Mouse (Mus musculus) heart, adult 11 months (tissue): ENCODE measurements around the gene Vav3.
"Not testable (repeated sequence)": the region's sequence is repeated elsewhere in the genome, so short reads cannot be mapped to it uniquely, and the experiment has no call there.

ENCODE experiments used
- DNase-seq: peaks from one replicate; pipeline ENCODE4 v3.0.0; 2022

Vav3 gene

GRCm38 (mm10) chr3:109448249-109448648 lies 107.8 kb downstream of the Vav3 start:
- not testable (repeated sequence) for DNase-seq

- peak; percentile 93 for DNase-seq
Measured at GRCm38 (mm10) chr3:109451966-109452365, 111.5 kb downstream of the Vav3 start.

- DNase-seq, result no peak
Measured at GRCm38 (mm10) chr3:109454633-109455032, 114.2 kb downstream of the Vav3 start.

GRCm38 (mm10) chr3:109456340-109456739 lies 115.9 kb downstream of the Vav3 start:
- no peak for DNase-seq

DNA sequence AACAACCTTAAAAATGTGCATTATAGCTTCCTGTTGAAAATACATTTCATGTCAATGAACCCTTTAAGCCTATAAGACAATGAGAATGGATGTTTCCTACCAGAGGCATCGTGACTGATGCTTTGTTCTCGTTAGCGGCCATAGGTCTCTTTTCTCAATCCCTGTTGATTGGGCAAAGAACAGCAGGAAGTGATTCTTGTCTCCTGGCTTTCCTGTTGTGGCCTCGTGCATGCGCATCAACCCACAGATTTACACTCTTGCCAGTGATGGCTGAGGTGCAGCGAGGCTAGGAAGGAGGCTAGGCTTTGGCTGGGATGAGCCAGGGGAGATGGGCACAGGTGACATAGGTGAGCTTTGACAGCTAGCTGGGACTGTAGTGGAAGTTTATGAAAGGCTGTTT lies 123.2 kb downstream of the Vav3 start:
- no peak for DNase-seq

DNA sequence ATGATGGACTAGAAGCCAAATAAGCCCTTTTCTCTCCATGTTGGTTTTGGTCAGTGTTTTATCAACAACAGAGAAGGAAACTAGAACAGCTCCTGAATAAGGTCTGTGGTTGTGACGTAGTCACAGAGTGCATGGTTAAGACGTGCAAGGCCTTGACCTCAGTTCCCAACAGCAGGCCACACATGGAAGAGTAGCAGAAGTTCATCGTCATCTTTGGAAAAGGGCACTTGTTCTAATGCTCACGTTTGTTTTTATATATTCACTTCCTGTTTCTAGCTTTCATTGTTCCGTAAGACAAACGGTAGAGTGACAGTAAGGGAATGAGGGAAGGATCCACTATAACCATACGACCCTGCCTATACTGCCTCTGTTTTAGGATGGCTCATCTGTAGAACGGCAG lies 124.1 kb downstream of the Vav3 start:
- no peak for DNase-seq

DNA sequence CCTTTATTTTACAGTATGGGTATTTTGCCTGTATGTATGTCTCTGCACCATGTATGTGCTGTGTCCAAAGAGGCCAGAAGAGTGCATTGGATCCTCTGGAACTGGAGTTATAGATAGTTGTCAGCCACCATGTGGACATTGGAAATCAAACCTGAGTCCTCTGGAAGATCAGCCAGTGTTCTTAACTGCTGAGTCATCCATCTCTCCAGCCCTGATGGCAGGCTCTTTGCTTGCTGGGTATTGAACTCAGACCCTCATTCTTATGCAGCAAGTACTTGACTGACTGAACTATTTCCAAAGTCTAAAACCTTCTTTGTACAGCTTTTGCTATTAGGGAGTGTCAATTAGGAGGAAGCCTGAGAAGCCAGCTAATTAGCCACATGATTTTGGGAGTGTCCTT lies 126.1 kb downstream of the Vav3 start:
- no peak for DNase-seq

DNA sequence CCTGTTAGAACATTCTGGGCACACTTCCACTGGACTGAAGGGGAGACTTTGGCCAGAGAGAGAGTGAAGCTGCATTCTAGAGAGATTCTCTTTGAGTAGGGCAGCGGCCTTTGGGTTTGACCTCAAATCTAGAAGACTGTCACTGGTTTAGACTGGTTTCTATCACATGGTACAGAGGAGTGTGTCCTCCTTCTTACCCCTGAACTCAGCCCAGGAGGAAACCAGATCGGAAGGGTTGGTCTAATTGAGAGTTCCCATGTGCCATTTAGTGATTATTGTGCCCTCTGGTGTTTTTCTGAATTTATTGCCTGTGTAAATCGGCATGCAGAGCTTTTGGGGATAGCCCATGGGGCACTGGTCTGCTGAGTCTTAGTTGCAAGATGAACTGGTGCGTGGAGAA lies 126.8 kb downstream of the Vav3 start:
- peak; percentile 92 for DNase-seq

- peak; percentile 95 for DNase-seq
Measured at GRCm38 (mm10) chr3:109469465-109469864, 129.0 kb downstream of the Vav3 start.

GRCm38 (mm10) chr3:109470651-109471255 lies 130.3 kb downstream of the Vav3 start:
- DNase-seq, result no peak

DNA sequence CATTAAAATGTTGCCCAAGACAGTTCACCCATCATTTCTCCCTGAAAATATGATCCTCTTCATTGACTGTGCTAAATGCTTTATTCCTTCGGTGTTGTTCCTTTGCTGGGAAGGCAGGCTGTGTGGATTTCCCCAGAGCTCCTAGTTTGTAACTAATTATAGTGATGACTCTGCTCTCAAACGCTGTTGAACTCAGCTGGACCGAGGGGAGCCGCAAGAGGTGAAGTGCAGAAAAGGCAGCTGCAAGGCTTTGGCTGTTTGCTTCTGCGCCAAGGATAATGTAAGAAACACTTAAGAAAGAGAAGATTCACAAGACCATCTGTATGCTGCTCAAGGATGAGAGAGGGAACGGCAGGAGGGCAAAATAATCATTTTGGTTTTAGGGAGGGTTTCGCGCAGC lies 136.1 kb downstream of the Vav3 start:
- peak; percentile 93 for DNase-seq

DNA sequence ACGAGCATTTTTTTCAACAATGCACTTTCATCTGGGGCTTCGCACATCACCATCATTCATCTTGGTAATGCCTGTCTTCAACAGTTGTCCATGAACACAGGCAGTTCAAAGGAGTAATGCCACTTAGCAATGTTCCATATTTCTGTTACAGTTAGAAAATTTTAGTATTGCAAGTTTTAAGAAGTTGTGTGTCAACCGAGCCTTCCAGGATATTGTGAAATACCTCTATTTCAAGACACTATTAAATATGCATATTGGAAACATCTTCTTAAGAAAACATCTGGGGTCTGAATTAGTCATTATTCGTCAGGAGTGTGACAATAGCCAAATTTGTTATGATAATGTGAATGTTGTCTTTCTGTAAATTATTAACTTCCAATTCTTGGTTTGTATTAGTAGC lies 137.8 kb downstream of the Vav3 start:
- DNase-seq, result no peak

- DNase-seq, result peak; percentile 91
Measured at GRCm38 (mm10) chr3:109480625-109481024, 140.2 kb downstream of the Vav3 start.

GRCm38 (mm10) chr3:109486786-109487185 lies 146.3 kb downstream of the Vav3 start:
- peak; percentile 66 for DNase-seq

DNA sequence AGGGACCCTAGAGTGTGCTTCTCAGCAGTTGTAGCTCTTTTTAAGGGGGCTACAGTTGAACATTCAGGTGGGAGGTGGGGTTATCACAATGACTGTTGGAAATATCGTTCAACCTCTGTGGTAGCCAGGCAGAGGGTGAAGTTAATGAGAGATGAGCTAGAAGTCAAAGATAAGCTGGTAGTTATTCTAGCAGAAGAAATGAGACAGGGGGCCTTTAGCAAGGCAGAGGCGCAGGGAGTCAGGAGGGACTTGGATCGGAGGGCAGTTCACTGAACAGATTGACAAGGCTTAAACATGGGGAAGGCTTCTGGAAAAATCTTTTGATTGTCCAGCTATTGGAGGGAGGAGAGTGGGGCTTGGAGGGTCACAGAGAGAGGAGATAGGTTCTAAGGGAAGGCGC lies 147.4 kb downstream of the Vav3 start:
- DNase-seq, result peak; percentile 51

GRCm38 (mm10) chr3:109488750-109489171 lies 148.3 kb downstream of the Vav3 start:
- peak; percentile 83 for DNase-seq

DNA sequence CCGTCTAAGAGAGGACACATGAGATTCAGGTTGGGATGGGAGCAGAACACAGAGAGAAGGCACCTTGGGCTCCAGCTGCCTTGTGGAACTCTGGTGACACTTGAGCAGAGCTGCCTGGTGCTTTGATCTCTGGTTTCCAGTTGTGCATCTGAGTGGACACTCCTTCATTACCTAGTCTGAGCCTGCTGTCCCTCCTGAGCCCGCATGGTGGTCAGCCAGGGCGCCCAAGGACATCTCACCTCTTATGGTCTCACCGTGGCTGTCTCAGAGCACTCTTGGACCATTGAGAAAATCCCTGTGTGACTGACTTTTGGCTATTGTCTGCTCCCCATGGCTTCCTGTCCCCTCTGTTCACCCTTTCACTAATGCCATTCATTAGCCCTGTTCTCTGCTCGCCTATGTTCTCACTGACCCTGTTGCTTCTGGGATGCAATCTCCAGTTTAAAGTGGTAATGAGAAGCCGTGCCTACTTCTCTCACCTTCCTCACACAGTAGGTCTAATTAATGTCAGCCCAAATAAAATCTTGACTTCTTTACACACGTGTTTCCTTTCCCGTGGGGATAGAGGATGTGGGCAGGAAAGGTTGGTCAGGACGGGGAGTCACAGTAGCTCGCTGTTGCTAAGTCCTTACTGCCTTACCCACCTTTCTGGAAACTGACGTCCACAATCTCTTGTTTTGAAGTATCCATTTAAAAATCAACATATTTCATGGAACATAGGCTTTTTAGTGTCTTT lies 150.3 kb downstream of the Vav3 start:
- peak; percentile 80 for DNase-seq

DNA sequence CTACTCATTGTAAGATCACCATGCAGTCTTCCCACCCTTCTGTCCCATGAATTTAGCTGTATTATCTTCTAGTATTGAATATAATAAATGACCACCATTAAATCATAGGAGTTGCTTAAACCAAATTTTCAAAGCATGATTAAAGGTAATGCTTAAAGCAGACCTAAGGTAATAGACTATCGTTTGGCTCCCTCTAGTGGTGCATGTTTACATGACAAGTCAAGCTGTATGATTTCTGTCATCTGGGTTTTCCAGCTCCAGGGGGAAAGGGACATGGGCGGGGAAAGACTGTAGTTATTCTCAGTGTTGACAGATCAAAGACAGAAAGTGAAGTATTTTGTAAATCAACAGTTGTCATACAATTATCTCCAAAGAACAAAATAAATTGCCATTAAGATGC lies 151.1 kb downstream of the Vav3 start:
- peak; percentile 86 for DNase-seq

DNA sequence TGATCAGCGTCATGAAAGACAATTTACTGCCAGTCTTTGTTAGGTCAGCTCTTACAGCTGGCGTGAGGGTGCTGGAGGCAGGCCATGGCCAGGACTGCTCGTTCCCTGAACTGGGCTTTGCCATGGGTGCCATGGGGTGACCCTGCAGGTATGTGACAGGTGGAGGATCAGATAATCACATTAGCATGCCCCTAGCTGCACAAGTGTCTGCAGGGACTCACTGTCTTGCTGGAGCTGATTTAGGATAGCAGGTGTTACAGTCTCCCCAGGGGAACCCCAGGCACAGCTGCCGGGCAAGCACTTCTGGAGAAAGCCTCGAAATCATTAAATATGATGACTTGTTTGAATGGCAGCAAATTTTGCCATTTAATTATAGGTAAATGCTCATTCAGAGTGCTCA lies 156.0 kb downstream of the Vav3 start:
- DNase-seq, result peak; percentile 72

- DNase-seq, result no peak
Measured at GRCm38 (mm10) chr3:109497074-109497473, 156.6 kb downstream of the Vav3 start.

GRCm38 (mm10) chr3:109499861-109500456 lies 159.5 kb downstream of the Vav3 start:
- peak; percentile 51 for DNase-seq

GRCm38 (mm10) chr3:109509784-109510183 lies 169.3 kb downstream of the Vav3 start:
- DNase-seq, result no peak

DNA sequence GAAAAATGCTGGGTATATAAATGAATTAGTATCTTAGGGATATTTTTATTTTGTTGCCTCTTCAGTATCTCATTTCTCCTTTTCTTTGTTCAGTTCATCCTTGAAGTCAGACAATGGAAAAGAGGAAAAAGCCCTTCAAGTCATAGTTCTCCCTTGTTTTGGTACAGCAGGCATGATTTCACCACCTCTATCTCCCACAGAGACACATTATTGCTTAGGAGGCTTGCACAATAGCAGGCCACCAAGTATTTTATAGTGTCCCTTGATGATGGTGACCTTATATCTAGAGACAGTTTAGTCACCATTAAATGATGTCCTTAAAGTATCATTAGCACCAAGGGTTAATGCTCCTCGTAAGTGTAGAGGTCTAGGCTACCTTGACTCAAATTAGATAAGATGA lies 171.4 kb downstream of the Vav3 start:
- DNase-seq, result no peak

DNA sequence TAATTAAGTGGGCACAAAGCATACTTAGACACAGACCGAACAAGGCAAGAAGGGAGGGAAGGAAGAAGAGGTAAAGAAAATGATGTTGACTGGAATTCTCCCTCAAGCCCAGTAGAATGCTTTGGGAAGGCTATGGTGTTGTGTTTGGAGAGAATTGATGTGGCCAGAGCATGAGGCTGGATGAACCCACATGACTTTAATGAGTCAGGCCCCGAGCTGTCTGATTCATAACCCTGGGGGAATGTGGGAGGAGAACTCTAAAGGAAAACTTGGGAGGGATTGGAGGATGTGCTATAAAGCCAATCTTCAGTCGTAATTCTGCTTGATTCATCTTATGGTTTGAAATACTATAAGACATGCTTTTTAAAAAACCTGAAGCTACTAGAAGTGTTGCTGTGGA lies 175.0 kb downstream of the Vav3 start:
- DNase-seq, result no peak
